Mouse (Mus musculus) E14TG2a.4 (cell line): ENCODE measurements around the gene Nwd1.

Experiments used
- CTCF ChIP-seq: conservative IDR thresholded peaks from 2 replicates; pipeline ENCODE4 v1.5.1; 2014; ENCODE audit warnings: low read length
- POU5F1 ChIP-seq: IDR thresholded peaks from 2 replicates; pipeline ENCODE4 v1.6.1; 2014; ENCODE audit warnings: low read length, borderline replicate concordance

DNA sequence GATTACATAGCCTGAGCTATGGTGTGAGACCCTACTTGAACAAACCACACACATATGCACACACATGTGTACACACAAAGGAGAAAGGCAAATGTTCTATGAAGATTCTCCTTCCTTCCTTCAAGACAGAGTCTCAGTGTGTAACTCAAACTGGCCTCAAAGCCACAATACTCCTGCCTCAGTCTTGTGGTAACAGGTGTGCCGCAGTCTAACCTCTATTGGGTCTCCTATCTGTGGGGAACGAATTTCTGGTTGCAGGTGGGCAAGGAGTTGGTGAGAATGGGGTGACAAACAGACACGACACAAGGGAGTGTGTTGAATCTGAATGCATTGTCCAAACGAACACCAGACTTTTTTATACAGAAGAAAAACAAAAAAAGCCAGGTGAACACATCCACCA is 29.9 kb downstream of the Nwd1 start:
- TF ChIP-seq CTCF (no peak), POU5F1 (no peak)
